Mouse (Mus musculus): ENCODE measurements around the gene Mindy4b-ps. TPM values are rescaled to one million over a fixed set of nuclear protein-coding genes. Genes with fewer than 3 reads are reported as not detected.

Mindy4b-ps gene
- polyA plus RNA-seq, 1 experiment = not detected

GRCm38 (mm10) chr3:58809111-58809915, 12.8 kb downstream of the Mindy4b-ps start:
- 79% methylated on average over 12 of the region's 12 CpGs for WGBS
- TF ChIP-seq POLR2A (IDR thresholded peaks at IDR 0.05; ENCODE audit: low read depth, low read length) = no peak
- TF ChIP-seq CTCF (IDR thresholded peaks at IDR 0.05; ENCODE audit: extremely low read depth, insufficient read depth, insufficient read length, insufficient replicate concordance) = no peak
- H3K27me3 ChIP-seq (ENCODE audit: control insufficient read depth, insufficient read depth, low read length) = no peaks in the 10 kb centered on the region
- DNase-seq (ENCODE audit: low read depth in 1 of 2, low spot score in 2 of 2) = no peak
- H3K4me1 ChIP-seq (ENCODE audit: control insufficient read depth, insufficient read depth, insufficient read length) = no peaks in the 10 kb centered on the region
- H3K4me3 ChIP-seq (ENCODE audit: extremely low read depth, insufficient read depth, insufficient read length) = no peak overlapping the region
- no peak overlapping the region for H3K27ac ChIP-seq (ENCODE audit: insufficient read depth, low read length)
- H3K36me3 ChIP-seq (ENCODE audit: control insufficient read depth, insufficient read depth, low read length) = no peaks in the 10 kb centered on the region

GRCm38 (mm10) chr3:58808636-58809035, 13.5 kb downstream of the Mindy4b-ps start:
- Histone ChIP-seq H3K27ac (ENCODE audit: insufficient read depth, low read length) (no peak overlapping the region), H3K36me3 (ENCODE audit: control insufficient read depth, insufficient read depth, low read length) (no peaks in the 10 kb centered on the region), H3K4me3 (ENCODE audit: extremely low read depth, insufficient read depth, insufficient read length) (no peak overlapping the region), H3K4me1 (ENCODE audit: control insufficient read depth, insufficient read depth, insufficient read length) (no peaks in the 10 kb centered on the region), H3K27me3 (ENCODE audit: control insufficient read depth, insufficient read depth, low read length) (no peaks in the 10 kb centered on the region)
- DNase-seq (ENCODE audit: low read depth in 1 of 2, low spot score in 2 of 2) = no peak
- 97% methylated on average over 5 of the region's 5 CpGs for WGBS
- no peak for TF ChIP-seq POLR2A (IDR thresholded peaks at IDR 0.05; ENCODE audit: low read depth, low read length)
- TF ChIP-seq CTCF (IDR thresholded peaks at IDR 0.05; ENCODE audit: extremely low read depth, insufficient read depth, insufficient read length, insufficient replicate concordance) = no peak

GRCm38 (mm10) chr3:58804745-58805144, 17.4 kb downstream of the Mindy4b-ps start:
- H3K36me3 ChIP-seq (ENCODE audit: control insufficient read depth, insufficient read depth, low read length) = no peaks in the 10 kb centered on the region
- no peak for DNase-seq (ENCODE audit: low read depth in 1 of 2, low spot score in 2 of 2)
- H3K27ac ChIP-seq (ENCODE audit: insufficient read depth, low read length) = no peak overlapping the region
- WGBS = 91% methylated on average over 6 of the region's 6 CpGs
- H3K4me3 ChIP-seq (ENCODE audit: extremely low read depth, insufficient read depth, insufficient read length) = no peak overlapping the region
- no peaks in the 10 kb centered on the region for H3K27me3 ChIP-seq (ENCODE audit: control insufficient read depth, insufficient read depth, low read length)
- no peaks in the 10 kb centered on the region for H3K4me1 ChIP-seq (ENCODE audit: control insufficient read depth, insufficient read depth, insufficient read length)
- no peak for TF ChIP-seq CTCF (IDR thresholded peaks at IDR 0.05; ENCODE audit: extremely low read depth, insufficient read depth, insufficient read length, insufficient replicate concordance)

- H3K36me3 ChIP-seq (ENCODE audit: control insufficient read depth, insufficient read depth, low read length) = no peaks in the 10 kb centered on the region
- TF ChIP-seq POLR2A (IDR thresholded peaks at IDR 0.05; ENCODE audit: low read depth, low read length) (no peak), CTCF (IDR thresholded peaks at IDR 0.05; ENCODE audit: extremely low read depth, insufficient read depth, insufficient read length, insufficient replicate concordance) (no peak)
- H3K4me3 ChIP-seq (ENCODE audit: extremely low read depth, insufficient read depth, insufficient read length) = no peak overlapping the region
- DNase-seq (ENCODE audit: low read depth in 1 of 2, low spot score in 2 of 2) = no peak
- H3K27me3 ChIP-seq (ENCODE audit: control insufficient read depth, insufficient read depth, low read length) = no peaks in the 10 kb centered on the region
- no peaks in the 10 kb centered on the region for H3K4me1 ChIP-seq (ENCODE audit: control insufficient read depth, insufficient read depth, insufficient read length)
- 79% methylated on average over 4 of the region's 4 CpGs for WGBS
- H3K27ac ChIP-seq (ENCODE audit: insufficient read depth, low read length) = no peak overlapping the region
These were observed 23.4 kb downstream of the Mindy4b-ps start for GRCm38 (mm10) chr3:58798676-58799075.

- Histone ChIP-seq H3K4me1 (ENCODE audit: control insufficient read depth, insufficient read depth, insufficient read length) (no peaks in the 10 kb centered on the region), H3K4me3 (ENCODE audit: extremely low read depth, insufficient read depth, insufficient read length) (no peak overlapping the region), H3K27me3 (ENCODE audit: control insufficient read depth, insufficient read depth, low read length) (no peaks in the 10 kb centered on the region), H3K27ac (ENCODE audit: insufficient read depth, low read length) (no peak overlapping the region), H3K36me3 (ENCODE audit: control insufficient read depth, insufficient read depth, low read length) (no peaks in the 10 kb centered on the region)
- DNase-seq (ENCODE audit: low read depth in 1 of 2, low spot score in 2 of 2) = no peak
- TF ChIP-seq CTCF (IDR thresholded peaks at IDR 0.05; ENCODE audit: extremely low read depth, insufficient read depth, insufficient read length, insufficient replicate concordance) (no peak), POLR2A (IDR thresholded peaks at IDR 0.05; ENCODE audit: low read depth, low read length) (no peak)
- WGBS = 82% methylated on average over 8 of the region's 8 CpGs
These were observed 23.9 kb downstream of the Mindy4b-ps start for GRCm38 (mm10) chr3:58798245-58798644.

GRCm38 (mm10) chr3:58789473-58789872, 32.6 kb downstream of the Mindy4b-ps start:
- TF ChIP-seq POLR2A (IDR thresholded peaks at IDR 0.05; ENCODE audit: low read depth, low read length) (no peak), CTCF (IDR thresholded peaks at IDR 0.05; ENCODE audit: extremely low read depth, insufficient read depth, insufficient read length, insufficient replicate concordance) (no peak)
- H3K27me3 ChIP-seq (ENCODE audit: control insufficient read depth, insufficient read depth, low read length) = no peaks in the 10 kb centered on the region
- WGBS = 77% methylated on average over 7 of the region's 7 CpGs
- H3K27ac ChIP-seq (ENCODE audit: insufficient read depth, low read length) = no peak overlapping the region
- H3K4me1 ChIP-seq (ENCODE audit: control insufficient read depth, insufficient read depth, insufficient read length) = no peaks in the 10 kb centered on the region
- no peak for DNase-seq (ENCODE audit: low read depth in 1 of 2, low spot score in 2 of 2)
- no peak overlapping the region for H3K4me3 ChIP-seq (ENCODE audit: extremely low read depth, insufficient read depth, insufficient read length)
- H3K36me3 ChIP-seq (ENCODE audit: control insufficient read depth, insufficient read depth, low read length) = no peaks in the 10 kb centered on the region

GRCm38 (mm10) chr3:58789033-58789432, 33.1 kb downstream of the Mindy4b-ps start:
- no peak for DNase-seq (ENCODE audit: low read depth in 1 of 2, low spot score in 2 of 2)
- 82% methylated on average over 5 of the region's 5 CpGs for WGBS
- Histone ChIP-seq H3K27ac (ENCODE audit: insufficient read depth, low read length) (no peak overlapping the region), H3K4me1 (ENCODE audit: control insufficient read depth, insufficient read depth, insufficient read length) (no peaks in the 10 kb centered on the region), H3K36me3 (ENCODE audit: control insufficient read depth, insufficient read depth, low read length) (no peaks in the 10 kb centered on the region), H3K4me3 (ENCODE audit: extremely low read depth, insufficient read depth, insufficient read length) (no peak overlapping the region), H3K27me3 (ENCODE audit: control insufficient read depth, insufficient read depth, low read length) (no peaks in the 10 kb centered on the region)
- TF ChIP-seq CTCF (IDR thresholded peaks at IDR 0.05; ENCODE audit: extremely low read depth, insufficient read depth, insufficient read length, insufficient replicate concordance) = no peak
- no peak for TF ChIP-seq POLR2A (IDR thresholded peaks at IDR 0.05; ENCODE audit: low read depth, low read length)
